Mouse (Mus musculus) forebrain, embryonic 12.5 days (tissue): ENCODE data around the gene Eif4a2. TPM values are rescaled to one million over a fixed set of nuclear protein-coding genes. Genes with fewer than 3 reads are reported as not detected.

ENCODE experiments used
- ATAC-seq: fragments of 200-750 bp; cut with Nextera tagmentation; 2 replicates; pipeline ENCODE4 v1.8.0; 2017; ENCODE audit warnings: moderate TSS enrichment; ENCODE audit not compliant: low FRiP score
- H3K27ac ChIP-seq: fragments of 300-500 bp; sonication (generic); 2 replicates; pipeline ENCODE4 v1.5.1; 2016; ENCODE audit warnings: mild to moderate bottlenecking
- H3K27me3 ChIP-seq: fragments of 300-500 bp; sonication (generic); 2 replicates; pipeline ENCODE4 v1.6.1; 2016; ENCODE audit warnings: mild to moderate bottlenecking
- H3K36me3 ChIP-seq: fragments of 300-500 bp; sonication (generic); replicated peaks from 2 replicates; pipeline ENCODE4 v1.6.1; 2016; ENCODE audit warnings: mild to moderate bottlenecking
- H3K4me1 ChIP-seq: fragments of 300-500 bp; sonication (generic); 2 replicates; pipeline ENCODE4 v1.6.1; 2016
- H3K4me2 ChIP-seq: fragments of 300-500 bp; sonication (generic); 2 replicates; pipeline ENCODE4 v1.6.1; 2016; ENCODE audit warnings: mild to moderate bottlenecking, moderate library complexity
- H3K4me3 ChIP-seq: fragments of 300-500 bp; sonication (generic); replicated peaks from 2 replicates; pipeline ENCODE4 v1.5.1; 2016; ENCODE audit warnings: mild to moderate bottlenecking
- H3K9ac ChIP-seq: fragments of 300-500 bp; sonication (generic); 2 replicates; pipeline ENCODE4 v1.6.1; 2016; ENCODE audit warnings: mild to moderate bottlenecking
- H3K9me3 ChIP-seq: fragments of 300-500 bp; sonication (generic); 2 replicates; pipeline ENCODE4 v1.6.1; 2016
- WGBS: fragments of 180-500 bp; shearing (Covaris S2); methylation state at CpG from one replicate; pipeline ENCODE4 v1.1.7; 2016; 5-methylcytosine and 5-hydroxymethylcytosine counted together
- microRNA-seq: library from miRNA; unstranded; fragments of <30 nt; microRNA quantifications from one replicate; pipeline ENCODE4, GENCODE M21; 2017
- polyA plus RNA-seq: library from polyadenylated mRNA; unstranded; fragments of >200 nt; fragmentation: Nextera tagmentation; extraction: Ambion mirVana; gene quantifications from 2 replicates; pipeline ENCODE4 v1.2.1, GENCODE M21; 2016

Gene Eif4a2
- polyA plus RNA-seq, 1 experiment from 2014 or later, result 221 TPM

DNA sequence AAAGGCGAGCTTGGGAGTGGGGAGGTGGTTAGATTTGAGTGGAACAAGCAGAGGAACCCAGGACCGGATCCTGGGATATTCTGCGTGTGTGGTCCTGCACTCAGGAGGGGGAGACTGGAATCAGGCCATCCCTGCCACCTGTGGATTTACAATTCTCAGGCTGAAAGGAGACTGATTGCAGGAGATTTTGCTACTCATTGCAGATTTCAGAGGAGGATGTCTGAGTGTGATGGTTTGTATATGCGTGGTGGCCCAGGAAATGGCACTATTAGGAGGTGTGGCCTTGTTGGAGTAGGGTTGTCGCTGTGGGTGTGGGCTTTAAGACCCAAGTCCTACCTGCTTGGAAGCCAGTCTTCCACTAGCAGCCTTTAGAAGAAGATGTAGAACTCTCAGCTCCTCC, 47.0 kb downstream of the Eif4a2 start:
- Histone ChIP-seq H3K27ac (no peak overlapping the region), H3K9ac (no peak overlapping the region), H3K36me3 (no peaks in the 10 kb centered on the region), H3K9me3 (no peaks in the 10 kb centered on the region), H3K4me3 (no peak overlapping the region), H3K4me2 (no peak overlapping the region), H3K4me1 (no peaks in the 10 kb centered on the region), H3K27me3 (no peaks in the 10 kb centered on the region)
- ATAC-seq, result no peak
- 88% methylated on average over 5 of the region's 5 CpGs for WGBS

DNA sequence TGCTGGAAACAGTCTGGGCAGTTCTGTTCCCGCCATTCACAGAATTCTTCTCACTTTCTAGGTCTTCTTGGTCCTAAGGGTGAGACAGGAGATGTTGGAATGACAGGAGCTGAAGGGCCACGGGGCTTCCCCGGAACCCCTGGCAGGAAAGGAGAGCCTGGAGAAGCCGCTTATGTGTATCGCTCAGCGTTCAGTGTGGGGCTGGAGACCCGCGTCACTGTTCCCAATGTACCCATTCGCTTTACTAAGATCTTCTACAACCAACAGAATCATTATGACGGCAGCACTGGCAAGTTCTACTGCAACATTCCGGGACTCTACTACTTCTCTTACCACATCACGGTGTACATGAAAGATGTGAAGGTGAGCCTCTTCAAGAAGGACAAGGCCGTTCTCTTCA, 49.8 kb downstream of the Eif4a2 start:
- H3K27me3 ChIP-seq, result no peaks in the 10 kb centered on the region
- no peak overlapping the region for H3K9ac ChIP-seq
- no peak for ATAC-seq
- no peaks in the 10 kb centered on the region for H3K36me3 ChIP-seq
- H3K27ac ChIP-seq, result no peak overlapping the region
- no peak overlapping the region for H3K4me2 ChIP-seq
- 94% methylated on average over 13 of the region's 13 CpGs for WGBS
- H3K4me1 ChIP-seq, result no peaks in the 10 kb centered on the region
- H3K9me3 ChIP-seq, result no peaks in the 10 kb centered on the region
- H3K4me3 ChIP-seq, result no peak overlapping the region

DNA sequence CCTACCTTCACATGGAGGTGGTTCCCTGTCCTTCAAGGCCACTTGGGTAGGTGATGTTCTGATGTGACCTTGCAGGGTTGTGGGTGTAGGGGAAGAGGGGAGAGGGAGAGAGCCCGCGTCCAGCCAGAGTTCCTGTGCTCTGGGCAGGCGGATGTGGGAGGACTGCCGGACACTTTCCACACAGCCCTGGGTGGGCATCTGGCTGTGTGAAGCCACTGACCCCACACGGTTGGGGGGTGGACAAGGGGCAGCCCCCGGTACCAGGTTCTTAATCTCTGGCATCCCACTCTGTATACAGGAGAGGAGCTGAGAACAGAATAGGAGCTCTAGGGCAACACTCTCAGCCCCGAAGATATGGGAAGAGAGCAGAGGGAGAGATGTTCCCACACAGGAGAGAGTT, 51.0 kb downstream of the Eif4a2 start:
- Histone ChIP-seq H3K9ac (no peak overlapping the region), H3K27me3 (no peaks in the 10 kb centered on the region)
- WGBS, result 89% methylated on average over 7 of the region's 7 CpGs

DNA sequence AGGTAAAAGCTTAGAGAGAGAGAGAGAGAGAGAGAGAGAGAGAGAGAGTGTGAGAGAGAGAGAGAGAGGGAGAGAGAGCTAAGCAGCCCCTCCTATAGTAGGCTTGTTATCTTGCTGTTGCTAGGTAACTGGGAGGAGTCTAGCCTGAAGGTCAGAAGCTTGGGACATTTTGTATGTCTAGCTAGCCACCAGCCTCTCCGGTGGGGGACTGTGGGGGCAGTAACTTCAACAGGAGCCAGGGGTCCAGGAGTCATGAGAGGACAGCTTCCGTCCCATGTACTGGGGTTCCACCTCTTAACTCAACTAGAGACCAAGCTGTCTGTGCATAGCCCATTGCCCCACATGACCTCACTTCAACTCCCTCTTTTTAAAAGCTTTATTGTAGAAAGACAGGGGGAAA, 51.7 kb downstream of the Eif4a2 start:
- Histone ChIP-seq H3K9me3 (no peaks in the 10 kb centered on the region), H3K27me3 (no peaks in the 10 kb centered on the region), H3K27ac (no peak overlapping the region)

More for the DNA sequence above, 51.0 kb downstream of the Eif4a2 start:
- no peak for ATAC-seq
- Histone ChIP-seq H3K27ac (no peak overlapping the region), H3K36me3 (no peaks in the 10 kb centered on the region), H3K4me3 (no peak overlapping the region), H3K9me3 (no peaks in the 10 kb centered on the region), H3K4me1 (no peaks in the 10 kb centered on the region), H3K4me2 (no peak overlapping the region)

DNA sequence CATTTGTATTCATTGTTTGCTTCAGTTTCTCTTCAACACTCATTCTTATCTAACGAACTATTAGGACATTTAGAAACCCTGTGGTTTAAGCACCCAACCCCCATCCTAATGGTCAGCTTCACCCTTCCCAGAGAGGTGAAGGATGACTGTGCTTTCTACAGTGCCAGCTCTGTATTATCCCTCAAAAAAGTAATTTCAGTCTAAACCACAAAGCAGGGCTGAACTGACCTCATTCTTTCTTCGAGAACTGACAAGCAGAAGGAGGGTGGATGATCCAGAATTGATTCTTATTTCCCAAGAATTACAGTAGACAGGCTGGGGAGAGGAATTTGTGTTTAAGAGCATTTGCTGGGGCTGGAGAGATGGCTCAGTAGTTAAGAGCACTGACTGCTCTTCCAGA, 52.5 kb downstream of the Eif4a2 start:
- no peaks in the 10 kb centered on the region for H3K27me3 ChIP-seq
- no peaks in the 10 kb centered on the region for H3K9me3 ChIP-seq
- H3K4me2 ChIP-seq, result no peak overlapping the region
- H3K4me1 ChIP-seq, result no peaks in the 10 kb centered on the region
- H3K4me3 ChIP-seq, result no peak overlapping the region
- H3K36me3 ChIP-seq, result no peaks in the 10 kb centered on the region
- no peak for ATAC-seq
- WGBS, result 61% methylated on average over 2 of the region's 2 CpGs
- H3K9ac ChIP-seq, result no peak overlapping the region
- H3K27ac ChIP-seq, result no peak overlapping the region

More for the DNA sequence above, 51.7 kb downstream of the Eif4a2 start:
- Histone ChIP-seq H3K4me2 (no peak overlapping the region), H3K4me3 (no peak overlapping the region), H3K4me1 (no peaks in the 10 kb centered on the region), H3K36me3 (no peaks in the 10 kb centered on the region), H3K9ac (no peak overlapping the region)
- ATAC-seq, result no peak
- WGBS, result 71% methylated on average over 2 of the region's 2 CpGs

DNA sequence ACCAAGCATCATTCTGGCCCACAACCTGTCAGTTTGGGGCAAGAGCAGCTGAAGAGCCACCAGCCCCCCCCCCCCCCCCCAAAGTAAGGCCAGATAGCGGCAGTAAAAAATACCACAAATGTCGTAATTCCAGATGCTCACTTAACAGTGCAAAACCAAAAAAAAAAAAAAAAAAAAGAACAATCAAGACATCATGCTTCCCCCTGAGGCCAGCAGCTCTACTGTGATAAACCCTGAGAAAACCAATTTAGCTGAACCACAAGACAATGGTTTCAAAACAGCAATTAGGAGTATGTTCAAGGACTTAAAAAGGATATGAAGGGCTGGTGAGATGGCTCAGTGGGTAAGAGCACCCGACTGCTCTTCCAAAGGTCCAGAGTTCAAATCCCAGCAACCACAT, 54.9 kb downstream of the Eif4a2 start:
- Histone ChIP-seq H3K36me3 (no peaks in the 10 kb centered on the region), H3K9me3 (no peaks in the 10 kb centered on the region), H3K27me3 (no peaks in the 10 kb centered on the region), H3K9ac (no peak overlapping the region), H3K4me2 (no peak overlapping the region), H3K4me1 (no peaks in the 10 kb centered on the region), H3K27ac (no peak overlapping the region), H3K4me3 (no peak overlapping the region)
- 82% methylated on average over 3 of the region's 3 CpGs for WGBS
- ATAC-seq, result no peak

Small RNA genes within 50 kb of the gene (microRNA-seq; reads per million reads assigned to microRNA genes)
- gene Gm49346, result 0.73 reads per million

Other genes with a start within 250 kb of the Eif4a2 start
- 30.8 and 36.2 TPM in 2 replicates for gene Tbccd1, start 249.8 kb upstream of the Eif4a2 start, polyA plus RNA-seq
- 87.7 and 87.8 TPM in 2 replicates for gene Dnajb11, start 249.6 kb upstream of the Eif4a2 start, polyA plus RNA-seq
- gene Ahsg, start 216.2 kb upstream of the Eif4a2 start, polyA plus RNA-seq, result not detected in 2 replicates
- not detected in 2 replicates for gene Fetub, start 189.1 kb upstream of the Eif4a2 start, polyA plus RNA-seq
- gene Hrg, start 156.4 kb upstream of the Eif4a2 start, polyA plus RNA-seq, result not detected in 2 replicates
- gene Kng2, start 78.0 kb upstream of the Eif4a2 start, polyA plus RNA-seq, result not detected in 2 replicates
- not detected in 2 replicates for gene Kng1, start 49.6 kb upstream of the Eif4a2 start, polyA plus RNA-seq
- gene Rfc4, start 20.3 kb downstream of the Eif4a2 start, polyA plus RNA-seq, result 181 and 190 TPM in 2 replicates
- gene Adipoq, start 39.1 kb downstream of the Eif4a2 start, polyA plus RNA-seq, result not detected in 2 replicates
- 34.6 and 36.2 TPM in 2 replicates for gene St6gal1, start 117.3 kb downstream of the Eif4a2 start, polyA plus RNA-seq